Mouse (Mus musculus): ENCODE measurements at regions not wholly inside any gene's neighbourhood (a gene's known extent, or its start where the extent isn't known, plus 50 kb on each side); places are given as distances from the start of the nearest gene placed in this dataset.

GRCm38 (mm10) chr2:55817273-55817672 lies 381.5 kb downstream of the Kcnj3 start:
- no peak for DNase-seq

- DNase-seq = peak; percentile 85 to 89
Observed at GRCm38 (mm10) chr2:55818220-55818619, 382.4 kb downstream of the Kcnj3 start.

- no peak for DNase-seq
Observed at GRCm38 (mm10) chr2:55822726-55823125, 387.0 kb downstream of the Kcnj3 start.

- DNase-seq = peak; percentile 86 to 87
Observed at GRCm38 (mm10) chr2:55841521-55841920, 405.8 kb downstream of the Kcnj3 start.

GRCm38 (mm10) chr2:55846832-55847382 lies 411.1 kb downstream of the Kcnj3 start:
- no peak for DNase-seq

- DNase-seq = no peak
Observed at GRCm38 (mm10) chr2:55862479-55862878, 426.7 kb downstream of the Kcnj3 start.

- peak in 1 of 2 experiments; percentile 17 for DNase-seq
Observed at GRCm38 (mm10) chr2:55889976-55890375, 454.2 kb downstream of the Kcnj3 start.

- DNase-seq = peak; percentile 70 to 73
Observed at GRCm38 (mm10) chr2:55892821-55893535, 457.2 kb downstream of the Kcnj3 start.

- peak; percentile 36 to 63 for DNase-seq
Observed at GRCm38 (mm10) chr2:55920294-55920693, 484.5 kb downstream of the Kcnj3 start.

All from cerebellum, postnatal 10 days (tissue).